Mouse (Mus musculus): ENCODE data around the gene Six5. TPM values are rescaled to one million over a fixed set of nuclear protein-coding genes. Genes with fewer than 3 reads are reported as not detected.

Gene Six5
- polyA plus RNA-seq, 1 experiment = 39.6 TPM

GRCm38 (mm10) chr7:19103741-19104140 lies 9.3 kb downstream of the Six5 start:
- Histone ChIP-seq H3K4me3 (replicated peaks; ENCODE audit: extremely low read depth, low read depth, low read length) (no peak overlapping the region), H3K4me1 (ENCODE audit: control insufficient read depth, insufficient read depth, low read length) (no peaks in the 10 kb centered on the region)
- TF ChIP-seq POLR2A (IDR thresholded peaks at IDR 0.05; ENCODE audit: borderline replicate concordance, extremely low read depth, low read depth, low read length) (no peak), CTCF (IDR thresholded peaks at IDR 0.05; ENCODE audit: insufficient read depth, low read length) (no peak)
- no peak for DNase-seq

GRCm38 (mm10) chr7:19104486-19104885 lies 10.1 kb downstream of the Six5 start:
- WGBS = 68% methylated on average over 2 of the region's 2 CpGs
- Histone ChIP-seq H3K4me1 (ENCODE audit: control insufficient read depth, insufficient read depth, low read length) (no peaks in the 10 kb centered on the region), H3K4me3 (replicated peaks; ENCODE audit: extremely low read depth, low read depth, low read length) (no peak overlapping the region)
- no peak for DNase-seq
- TF ChIP-seq CTCF (IDR thresholded peaks at IDR 0.05; ENCODE audit: insufficient read depth, low read length) (no peak), POLR2A (IDR thresholded peaks at IDR 0.05; ENCODE audit: borderline replicate concordance, extremely low read depth, low read depth, low read length) (no peak)

GRCm38 (mm10) chr7:19107436-19107835 lies 13.0 kb downstream of the Six5 start:
- H3K4me1 ChIP-seq (ENCODE audit: control insufficient read depth, insufficient read depth, low read length) = no peaks in the 10 kb centered on the region
- WGBS = 55% methylated on average over 3 of the region's 3 CpGs
- no peak overlapping the region for H3K4me3 ChIP-seq (replicated peaks; ENCODE audit: extremely low read depth, low read depth, low read length)
- no peak for DNase-seq
- TF ChIP-seq CTCF (IDR thresholded peaks at IDR 0.05; ENCODE audit: insufficient read depth, low read length) (no peak), POLR2A (IDR thresholded peaks at IDR 0.05; ENCODE audit: borderline replicate concordance, extremely low read depth, low read depth, low read length) (no peak)

GRCm38 (mm10) chr7:19109565-19109964 lies 15.2 kb downstream of the Six5 start:
- TF ChIP-seq CTCF (IDR thresholded peaks at IDR 0.05; ENCODE audit: insufficient read depth, low read length) (no peak), POLR2A (IDR thresholded peaks at IDR 0.05; ENCODE audit: borderline replicate concordance, extremely low read depth, low read depth, low read length) (no peak)
- Histone ChIP-seq H3K4me1 (ENCODE audit: control insufficient read depth, insufficient read depth, low read length) (no peaks in the 10 kb centered on the region), H3K4me3 (replicated peaks; ENCODE audit: extremely low read depth, low read depth, low read length) (no peak overlapping the region)
- no peak for DNase-seq
- 95% methylated on average over 1 of the region's 1 CpGs for WGBS

GRCm38 (mm10) chr7:19118028-19118771 lies 23.8 kb downstream of the Six5 start, which contains the start of gene Gm4969:
TSS of gene Gm4969 (minus strand) at chr7:19118368.
- no peak for TF ChIP-seq POLR2A (IDR thresholded peaks at IDR 0.05; ENCODE audit: borderline replicate concordance, extremely low read depth, low read depth, low read length)
- TF ChIP-seq CTCF (IDR thresholded peaks at IDR 0.05; ENCODE audit: insufficient read depth, low read length) = no peak

GRCm38 (mm10) chr7:19119083-19119482 lies 24.7 kb downstream of the Six5 start:
- WGBS = 91% methylated on average over 8 of the region's 8 CpGs
- no peak overlapping the region for H3K4me3 ChIP-seq (replicated peaks; ENCODE audit: extremely low read depth, low read depth, low read length)
- no peak for TF ChIP-seq POLR2A (IDR thresholded peaks at IDR 0.05; ENCODE audit: borderline replicate concordance, extremely low read depth, low read depth, low read length)
- no peak for TF ChIP-seq CTCF (IDR thresholded peaks at IDR 0.05; ENCODE audit: insufficient read depth, low read length)
- peaks cover 10% of the 10 kb centered on the region for H3K4me1 ChIP-seq (ENCODE audit: control insufficient read depth, insufficient read depth, low read length)
- DNase-seq = no peak

More at GRCm38 (mm10) chr7:19118028-19118771, 23.8 kb downstream of the Six5 start, which contains the start of gene Gm4969:
- peak; percentile 34 for DNase-seq
- H3K4me1 ChIP-seq (ENCODE audit: control insufficient read depth, insufficient read depth, low read length) = peaks cover 10% of the 10 kb centered on the region
- no peak within 1 kb of the TSS for H3K4me3 ChIP-seq (replicated peaks; ENCODE audit: extremely low read depth, low read depth, low read length)
- WGBS = 27% methylated on average over 64 of the region's 64 CpGs

GRCm38 (mm10) chr7:19119631-19120429 lies 25.4 kb downstream of the Six5 start, which contains the start of gene Fbxo46:
TSS of gene Fbxo46 (plus strand) at chr7:19119859.
- Histone ChIP-seq H3K4me3 (replicated peaks; ENCODE audit: extremely low read depth, low read depth, low read length) (peak within 1 kb of the TSS; percentile 92), H3K4me1 (ENCODE audit: control insufficient read depth, insufficient read depth, low read length) (peaks cover 10% of the 10 kb centered on the region)
- WGBS = 1% methylated on average over 34 of the region's 34 CpGs
- TF ChIP-seq POLR2A (IDR thresholded peaks at IDR 0.05; ENCODE audit: borderline replicate concordance, extremely low read depth, low read depth, low read length) (peak; percentile 95), CTCF (IDR thresholded peaks at IDR 0.05; ENCODE audit: insufficient read depth, low read length) (no peak)
- DNase-seq = peak; percentile 90

- 74% methylated on average over 4 of the region's 4 CpGs for WGBS
- no peak overlapping the region for H3K4me3 ChIP-seq (replicated peaks; ENCODE audit: extremely low read depth, low read depth, low read length)
- peaks cover 10% of the 10 kb centered on the region for H3K4me1 ChIP-seq (ENCODE audit: control insufficient read depth, insufficient read depth, low read length)
- TF ChIP-seq CTCF (IDR thresholded peaks at IDR 0.05; ENCODE audit: insufficient read depth, low read length) = no peak
- no peak for TF ChIP-seq POLR2A (IDR thresholded peaks at IDR 0.05; ENCODE audit: borderline replicate concordance, extremely low read depth, low read depth, low read length)
- DNase-seq = no peak
Observed at GRCm38 (mm10) chr7:19121686-19122085, 27.3 kb downstream of the Six5 start.

GRCm38 (mm10) chr7:19124713-19125112 lies 30.3 kb downstream of the Six5 start:
- H3K4me1 ChIP-seq (ENCODE audit: control insufficient read depth, insufficient read depth, low read length) = peaks cover 5% of the 10 kb centered on the region; the same call in 1 of the 2 replicates
- 77% methylated on average over 6 of the region's 6 CpGs for WGBS
- H3K4me3 ChIP-seq (replicated peaks; ENCODE audit: extremely low read depth, low read depth, low read length) = no peak overlapping the region
- no peak for DNase-seq
- TF ChIP-seq POLR2A (IDR thresholded peaks at IDR 0.05; ENCODE audit: borderline replicate concordance, extremely low read depth, low read depth, low read length) (no peak), CTCF (IDR thresholded peaks at IDR 0.05; ENCODE audit: insufficient read depth, low read length) (no peak)

All from lung, adult 2 months (tissue).